Mouse (Mus musculus): Measurements from ENCODE around the gene Abi3. TPM values are rescaled to one million over a fixed set of nuclear protein-coding genes. Genes with fewer than 3 reads are reported as not detected.

Gene Abi3
- total and polyA plus RNA-seq, 2 experiments from 2014 or later = 0.19 to 1.5 TPM

DNA sequence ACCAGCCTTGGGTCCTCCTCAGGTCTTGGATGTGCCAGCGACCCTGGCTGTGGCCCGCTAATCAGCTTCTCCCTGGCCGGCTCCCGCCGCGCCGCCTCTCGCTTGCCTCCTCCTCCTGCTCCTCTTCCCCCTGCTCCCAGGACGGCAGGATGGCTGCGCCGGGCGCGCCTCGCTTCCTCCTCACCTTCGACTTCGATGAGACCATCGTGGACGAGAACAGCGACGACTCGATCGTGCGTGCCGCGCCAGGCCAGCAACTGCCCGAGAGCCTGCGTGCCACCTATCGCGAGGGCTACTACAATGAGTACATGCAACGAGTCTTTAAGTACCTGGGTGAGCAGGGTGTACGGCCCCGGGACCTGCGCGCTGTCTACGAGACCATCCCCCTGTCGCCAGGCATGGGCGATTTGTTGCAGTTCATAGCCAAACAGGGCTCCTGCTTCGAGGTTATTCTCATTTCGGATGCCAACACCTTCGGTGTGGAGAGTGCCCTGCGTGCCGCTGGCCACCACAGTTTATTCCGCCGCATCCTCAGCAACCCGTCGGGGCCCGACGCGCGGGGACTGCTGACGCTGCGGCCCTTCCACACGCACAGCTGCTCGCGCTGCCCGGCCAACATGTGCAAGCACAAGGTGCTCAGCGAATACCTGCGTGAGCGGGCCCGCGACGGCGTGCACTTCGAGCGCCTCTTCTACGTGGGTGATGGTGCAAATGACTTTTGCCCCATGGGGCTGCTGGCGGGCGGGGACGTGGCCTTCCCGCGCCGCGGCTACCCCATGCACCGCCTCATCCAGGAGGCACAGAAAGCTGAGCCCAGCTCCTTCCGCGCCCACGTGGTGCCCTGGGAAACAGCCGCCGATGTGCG lies 11.6 kb downstream of the Abi3 start:
- TF ChIP-seq CTCF (IDR thresholded peaks at IDR 0.05; ENCODE audit: low read depth) = no peak
- WGBS = 3% methylated on average over 80 of the region's 80 CpGs
- H3K36me3 ChIP-seq (ENCODE audit: insufficient read depth) = no peaks in the 10 kb centered on the region
- H3K27me3 ChIP-seq (ENCODE audit: insufficient read depth, low read length) = peaks cover 89% of the 10 kb centered on the region
- H3K27ac ChIP-seq (ENCODE audit: low read depth, low read length) = no peak overlapping the region
- ATAC-seq (no peak), DNase-seq (no peak)
- H3K4me3 ChIP-seq (ENCODE audit: low read depth, low read length) = peak overlapping the region; percentile 24
- H3K9ac ChIP-seq = no peak overlapping the region
- peak overlapping the region; percentile 41 for H3K4me2 ChIP-seq (ENCODE audit: low read depth)
- H3K4me1 ChIP-seq (ENCODE audit: insufficient read depth) = peaks cover 9% of the 10 kb centered on the region; the same call in 1 of the 2 replicates
- H3K9me3 ChIP-seq (ENCODE audit: low read length) = no peaks in the 10 kb centered on the region

DNA sequence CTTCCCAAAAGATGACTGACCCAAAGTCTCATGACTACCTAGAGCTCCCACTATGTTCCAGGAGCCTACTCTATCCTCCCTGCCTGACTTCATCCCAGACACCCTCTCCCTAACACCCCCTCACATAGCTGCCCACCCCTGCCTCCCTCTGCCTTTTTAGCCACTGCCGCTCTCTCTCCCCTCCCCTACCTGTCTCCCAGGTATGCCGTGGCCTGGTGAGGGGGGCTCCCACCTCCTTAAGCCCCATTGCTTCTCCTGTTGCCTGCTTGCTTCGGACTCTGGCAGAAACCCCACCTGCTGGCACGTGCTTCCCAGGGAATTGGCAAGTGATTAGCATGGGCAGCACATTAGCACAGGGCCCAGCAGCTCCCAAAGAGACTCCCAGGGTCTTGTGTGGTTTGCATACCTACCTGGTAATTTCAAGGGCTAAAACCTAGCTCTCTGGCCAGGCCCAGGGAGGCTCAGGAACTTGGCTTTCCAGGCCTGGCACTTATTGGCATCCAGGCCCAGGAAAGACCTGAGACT lies 12.7 kb downstream of the Abi3 start:
- no peaks in the 10 kb centered on the region for H3K9me3 ChIP-seq (ENCODE audit: low read length)
- no peak overlapping the region for H3K4me2 ChIP-seq (ENCODE audit: low read depth)
- TF ChIP-seq CTCF (IDR thresholded peaks at IDR 0.05; ENCODE audit: low read depth) = no peak
- peaks cover 87% of the 10 kb centered on the region for H3K27me3 ChIP-seq (ENCODE audit: insufficient read depth, low read length)
- WGBS = 22% methylated on average over 4 of the region's 4 CpGs
- ATAC-seq (no peak), DNase-seq (no peak)
- no peak overlapping the region for H3K4me3 ChIP-seq (ENCODE audit: low read depth, low read length)
- H3K4me1 ChIP-seq (ENCODE audit: insufficient read depth) = peaks cover 14% of the 10 kb centered on the region; the same call in 1 of the 2 replicates
- H3K36me3 ChIP-seq (ENCODE audit: insufficient read depth) = no peaks in the 10 kb centered on the region
- no peak overlapping the region for H3K27ac ChIP-seq (ENCODE audit: low read depth, low read length)
- no peak overlapping the region for H3K9ac ChIP-seq

DNA sequence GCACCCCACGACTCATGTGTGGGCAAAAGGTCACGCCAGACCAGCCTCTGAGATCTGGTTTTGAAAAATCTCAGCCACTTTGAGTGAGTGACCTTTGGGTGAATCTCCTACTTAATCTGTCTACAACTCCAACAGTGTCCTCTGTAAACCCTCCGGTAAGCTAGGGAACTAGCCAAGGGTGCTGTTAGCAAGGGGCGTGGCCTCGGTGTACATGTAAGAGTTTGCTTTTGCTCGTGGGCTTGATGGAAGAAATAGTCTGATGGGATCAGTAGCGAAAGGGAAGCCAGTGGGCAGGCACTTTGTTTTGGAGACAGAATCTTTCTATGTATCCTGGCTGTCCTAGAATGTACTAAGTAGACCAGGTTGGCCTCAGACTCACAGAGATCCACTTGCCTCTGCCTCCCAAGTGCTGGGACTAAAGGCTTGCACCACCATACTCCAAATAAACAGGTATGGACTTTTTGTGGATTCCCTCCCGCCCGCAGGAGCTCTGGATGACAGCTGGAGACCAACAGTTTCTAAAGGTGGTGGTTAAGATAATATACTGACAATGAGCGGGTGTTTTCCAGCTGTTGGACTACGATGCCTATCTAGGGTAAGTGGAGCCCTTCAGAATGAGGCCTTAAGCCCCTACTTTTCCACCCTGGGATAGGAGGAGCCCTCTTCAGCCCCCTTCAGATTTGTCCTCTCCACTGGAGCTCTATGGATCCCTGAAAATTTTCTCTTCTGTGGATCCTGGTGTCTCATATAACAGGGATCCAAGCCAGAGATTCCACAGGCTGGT lies 13.9 kb downstream of the Abi3 start:
- no peak overlapping the region for H3K27ac ChIP-seq (ENCODE audit: low read depth, low read length)
- no peak for DNase-seq
- peaks cover 78% of the 10 kb centered on the region for H3K27me3 ChIP-seq (ENCODE audit: insufficient read depth, low read length)
- ATAC-seq = no peak
- WGBS = 78% methylated on average over 11 of the region's 11 CpGs
- H3K9me3 ChIP-seq (ENCODE audit: low read length) = no peaks in the 10 kb centered on the region
- no peak overlapping the region for H3K4me3 ChIP-seq (ENCODE audit: low read depth, low read length)
- no peak overlapping the region for H3K4me2 ChIP-seq (ENCODE audit: low read depth)
- TF ChIP-seq CTCF (IDR thresholded peaks at IDR 0.05; ENCODE audit: low read depth) = no peak
- H3K4me1 ChIP-seq (ENCODE audit: insufficient read depth) = 0 out of 2 replicates have a peak, but pooled peaks cover 14% of the 10 kb centered on the region
- H3K36me3 ChIP-seq (ENCODE audit: insufficient read depth) = no peaks in the 10 kb centered on the region
- H3K9ac ChIP-seq = no peak overlapping the region

DNA sequence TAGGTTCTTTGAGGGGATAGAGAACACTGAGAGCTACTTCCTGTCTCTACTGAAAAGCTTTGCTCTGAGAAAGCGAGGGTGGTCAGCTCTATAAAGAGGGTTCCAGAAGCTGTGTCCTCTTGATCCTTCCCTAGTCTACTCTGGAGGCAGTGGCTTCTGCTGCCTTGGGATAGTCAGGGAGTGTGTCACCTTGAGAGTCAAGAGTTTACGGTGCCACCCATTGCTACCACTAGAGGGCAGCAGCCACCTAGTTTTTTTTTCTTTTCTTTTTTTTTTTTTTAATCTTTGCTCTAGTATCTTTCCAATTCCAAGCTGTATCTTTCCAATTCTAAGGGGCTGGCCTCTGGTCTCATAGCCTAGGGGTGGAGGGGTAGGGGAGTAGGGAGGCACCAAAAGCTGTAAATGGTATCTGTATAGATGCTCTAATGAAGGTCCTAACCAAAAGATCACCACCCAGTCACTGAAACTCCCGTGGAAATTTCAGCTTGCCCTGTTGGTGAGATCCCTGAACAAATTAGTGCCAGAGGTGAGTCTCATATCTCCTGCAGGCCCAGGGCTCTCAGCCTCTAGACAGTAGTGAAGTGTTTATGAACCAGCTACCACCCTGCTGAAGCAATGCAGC lies 14.7 kb downstream of the Abi3 start:
- no peak overlapping the region for H3K4me3 ChIP-seq (ENCODE audit: low read depth, low read length)
- DNase-seq = peak; percentile 85

DNA sequence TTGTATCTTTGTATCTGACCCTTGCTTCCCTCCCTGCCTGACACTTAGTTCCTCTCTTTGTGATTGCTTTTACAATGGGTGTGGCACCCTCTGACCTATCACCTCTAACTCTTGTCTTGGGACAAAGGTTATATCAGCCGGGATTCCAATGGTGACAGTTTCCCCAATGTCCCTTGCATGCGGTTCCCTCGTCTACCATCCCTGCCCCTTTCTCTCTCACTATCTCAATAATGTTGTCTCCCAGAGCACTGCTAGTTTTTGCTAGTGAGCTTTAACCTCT lies 15.2 kb downstream of the Abi3 start:
- DNase-seq (no peak), ATAC-seq (no peak)
- 44% methylated on average over 3 of the region's 3 CpGs for WGBS
- Histone ChIP-seq H3K36me3 (ENCODE audit: insufficient read depth) (no peaks in the 10 kb centered on the region), H3K4me1 (ENCODE audit: insufficient read depth) (0 out of 2 replicates have a peak, but pooled peaks cover 14% of the 10 kb centered on the region), H3K27me3 (ENCODE audit: insufficient read depth, low read length) (peaks cover 67% of the 10 kb centered on the region), H3K9me3 (ENCODE audit: low read length) (no peaks in the 10 kb centered on the region), H3K27ac (ENCODE audit: low read depth, low read length) (no peak overlapping the region), H3K4me2 (ENCODE audit: low read depth) (no peak overlapping the region), H3K4me3 (ENCODE audit: low read depth, low read length) (no peak overlapping the region), H3K9ac (no peak overlapping the region)
- TF ChIP-seq CTCF (IDR thresholded peaks at IDR 0.05; ENCODE audit: low read depth) = no peak

More for the DNA sequence above, 14.7 kb downstream of the Abi3 start:
- Histone ChIP-seq H3K9ac (no peak overlapping the region), H3K27ac (ENCODE audit: low read depth, low read length) (no peak overlapping the region), H3K27me3 (ENCODE audit: insufficient read depth, low read length) (peaks cover 71% of the 10 kb centered on the region), H3K4me1 (ENCODE audit: insufficient read depth) (0 out of 2 replicates have a peak, but pooled peaks cover 14% of the 10 kb centered on the region), H3K9me3 (ENCODE audit: low read length) (no peaks in the 10 kb centered on the region), H3K36me3 (ENCODE audit: insufficient read depth) (no peaks in the 10 kb centered on the region), H3K4me2 (ENCODE audit: low read depth) (no peak overlapping the region)
- TF ChIP-seq CTCF (IDR thresholded peaks at IDR 0.05; ENCODE audit: low read depth) = peak; percentile 83
- no peak for ATAC-seq
- 14% methylated on average over 3 of the region's 3 CpGs for WGBS

DNA sequence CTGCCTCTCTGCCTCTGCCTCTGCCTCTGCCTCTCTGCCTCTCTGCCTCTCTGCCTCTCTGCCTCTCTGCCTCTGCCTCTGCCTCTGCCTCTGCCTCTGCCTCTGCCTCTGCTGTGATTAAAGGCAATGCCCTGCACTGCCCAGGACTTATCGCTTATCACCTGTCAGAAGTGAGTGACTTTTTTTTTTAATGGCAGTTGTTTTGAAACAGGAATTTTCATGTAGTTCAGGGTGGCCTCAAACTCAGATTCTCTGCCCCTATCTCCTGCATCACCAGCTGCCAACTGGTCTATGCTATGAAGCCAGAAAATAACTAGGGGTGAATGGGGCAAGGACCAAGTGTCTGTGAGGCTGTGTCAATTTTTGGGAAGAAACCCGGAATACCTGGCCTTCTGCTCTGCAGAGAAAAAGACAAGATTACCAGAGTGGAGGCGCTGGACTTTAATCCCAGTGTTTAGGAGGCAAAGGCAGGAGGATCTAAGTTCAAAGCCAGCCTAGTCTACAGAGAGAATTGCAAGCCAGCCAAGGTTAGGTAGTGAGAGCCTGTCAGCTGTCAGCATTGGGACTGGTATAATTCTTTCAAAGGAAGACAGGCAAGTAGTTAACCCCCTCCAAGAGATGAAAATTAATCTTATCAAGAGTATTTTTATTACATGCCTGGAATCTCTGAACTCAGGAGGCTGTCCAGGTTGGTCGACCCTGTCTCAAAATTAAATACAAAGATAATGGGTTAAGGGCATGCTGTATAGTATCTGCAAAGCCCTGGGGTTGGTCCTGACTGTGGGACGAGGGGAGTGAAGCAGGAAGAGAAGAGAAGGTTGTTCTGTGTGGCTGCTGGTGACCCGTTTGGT lies 15.7 kb downstream of the Abi3 start:
- Histone ChIP-seq H3K4me3 (ENCODE audit: low read depth, low read length) (no peak overlapping the region), H3K36me3 (ENCODE audit: insufficient read depth) (no peaks in the 10 kb centered on the region), H3K4me1 (ENCODE audit: insufficient read depth) (0 out of 2 replicates have a peak, but pooled peaks cover 14% of the 10 kb centered on the region), H3K9me3 (ENCODE audit: low read length) (no peaks in the 10 kb centered on the region), H3K27me3 (ENCODE audit: insufficient read depth, low read length) (peaks cover 62% of the 10 kb centered on the region), H3K4me2 (ENCODE audit: low read depth) (no peak overlapping the region), H3K27ac (ENCODE audit: low read depth, low read length) (no peak overlapping the region), H3K9ac (no peak overlapping the region)
- TF ChIP-seq CTCF (IDR thresholded peaks at IDR 0.05; ENCODE audit: low read depth) = no peak
- no peak for ATAC-seq
- WGBS = 64% methylated on average over 6 of the region's 6 CpGs
- DNase-seq = no peak
